In the genomic region with DNA sequence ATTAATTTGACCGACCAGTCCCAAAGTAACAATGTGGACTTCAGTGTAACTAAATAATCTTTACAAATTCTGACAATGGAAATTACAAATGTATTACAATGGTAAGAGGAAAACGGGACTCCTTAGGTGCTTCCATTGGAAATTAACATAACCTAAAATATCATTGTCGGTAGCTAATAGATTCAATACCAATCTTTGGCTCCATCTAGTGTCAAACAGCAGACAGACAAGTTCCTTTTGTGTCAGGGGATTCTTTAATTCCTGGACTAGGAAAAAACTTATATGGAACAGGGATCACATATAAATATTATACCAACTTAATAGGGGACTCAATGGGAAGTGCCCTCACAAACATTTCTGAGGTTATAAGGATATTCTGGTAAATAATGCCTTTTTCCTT, we compare ENCODE assay signal across 14 mouse cellular contexts. TPM values are rescaled to one million over a fixed set of nuclear protein-coding genes. Genes with fewer than 3 reads are reported as not detected.
DNase-seq lines count a peak whose midpoint lies in the region; ATAC-seq and TF ChIP-seq lines count a peak whose summit lies in the region.
"Had no signal": no experiment of that assay in that cellular context is flagged by ENCODE, and none has a peak within 500 bp of the region (broad histone marks: within the 10 kb centered on the region; RNA-seq: fewer than 3 reads in every experiment).

No protein-coding gene starts in this region.

- no peaks in the 10 kb centered on the region for H3K27me3 ChIP-seq in kidney, postnatal 0 days (ENCODE audit: insufficient read depth, low read length)
- H3K27me3 ChIP-seq: embryonic facial prominence, embryonic 15.5 days had no signal

- WGBS in kidney, postnatal 0 days, result 44% methylated on average over 3 of the region's 3 CpGs

- no peak overlapping the region for H3K27ac ChIP-seq in kidney, postnatal 0 days
- H3K27ac ChIP-seq: embryonic facial prominence, embryonic 15.5 days had no signal

- no peak overlapping the region for H3K4me3 ChIP-seq in kidney, postnatal 0 days (replicated peaks; ENCODE audit: low read depth, low read length)
- H3K4me3 ChIP-seq: embryonic facial prominence, embryonic 15.5 days; megakaryocyte, embryonic 14.5 days had no signal

- no peaks in the 10 kb centered on the region for H3K4me1 ChIP-seq in kidney, postnatal 0 days (replicated peaks; ENCODE audit: insufficient read depth, low read length)
- H3K4me1 ChIP-seq: embryonic facial prominence, embryonic 15.5 days had no signal

- TF ChIP-seq CTCF in kidney, postnatal 0 days (IDR thresholded peaks at IDR 0.05; ENCODE audit: low read depth), result peak; percentile 66

- no peaks in the 10 kb centered on the region for H3K9me3 ChIP-seq in kidney, postnatal 0 days (replicated peaks; ENCODE audit: low read length)
- H3K9me3 ChIP-seq: embryonic facial prominence, embryonic 15.5 days had no signal

- no peak overlapping the region for H3K9ac ChIP-seq in kidney, postnatal 0 days (ENCODE audit: low read depth, low read length)
- H3K9ac ChIP-seq: embryonic facial prominence, embryonic 15.5 days had no signal

- H3K4me2 ChIP-seq in kidney, postnatal 0 days (ENCODE audit: low read length), result no peak overlapping the region
- H3K4me2 ChIP-seq: embryonic facial prominence, embryonic 15.5 days had no signal

- H3K36me3 ChIP-seq in kidney, postnatal 0 days (ENCODE audit: insufficient read depth, low read length), result no peaks in the 10 kb centered on the region
- H3K36me3 ChIP-seq: embryonic facial prominence, embryonic 15.5 days had no signal

- ATAC-seq in kidney, postnatal 0 days (replicated peaks; ENCODE audit: low FRiP score, low read depth), result no peak

- DNase-seq in embryo, embryonic 10 days (ENCODE audit: low spot score), result peak; percentile 36
- DNase-seq in embryo, embryonic 10.5 days (ENCODE audit: low spot score), result no peak
- peak; percentile 54 for DNase-seq in kidney, postnatal 0 days (ENCODE audit: low spot score)
- no peak for DNase-seq in kidney, adult 11 months
- DNase-seq in 3T3-L1 (ENCODE audit: low read depth, low spot score), result peak; percentile 27
- peak; percentile 22 for DNase-seq in adipocyte (ENCODE audit: low spot score)
- no peak for DNase-seq in ovary, postnatal 10 days (ENCODE audit: low spot score)
- no peak for DNase-seq in urinary bladder, adult 18-20 months (ENCODE audit: low spot score in 2 of 2)
- DNase-seq: kidney, postnatal 10 days; layer of hippocampus, postnatal 36 days; thymus, adult 2 months had no signal

RNA-seq across cellular contexts. Expression of a gene that starts 26.0 kb away (rescaled TPM):
- polyA plus RNA-seq in kidney, postnatal 0 days (2015; fragmentation: Nextera tagmentation; extraction: Ambion mirVana), result 42.3 and 44.6 TPM in 2 replicates

RNA-seq across cellular contexts. Expression of a gene that starts 26.7 kb away (rescaled TPM):
- 0.08 and 0.17 TPM in 2 replicates for polyA plus RNA-seq in kidney, postnatal 0 days (2015; fragmentation: Nextera tagmentation; extraction: Ambion mirVana)
- polyA plus RNA-seq: frontal cortex, adult 2 months had no signal

RNA-seq across cellular contexts. Expression of a gene that starts 43.1 kb away (rescaled TPM):
- polyA plus RNA-seq in kidney, postnatal 0 days (2015; fragmentation: Nextera tagmentation; extraction: Ambion mirVana), result 0.03 and 0.05 TPM in 2 replicates

Comparison
In these comparisons a context has a peak if more than half of its experiments do, and no peak if none do; other contexts are left out.
1. DNase-seq: peak in embryo, embryonic 10 days (single experiment), kidney, postnatal 0 days (single experiment), 3T3-L1 (single experiment) and adipocyte (single experiment); none in embryo, embryonic 10.5 days (single experiment), kidney, adult 11 months (single experiment), ovary, postnatal 10 days (single experiment) and urinary bladder, adult 18-20 months (0 of 2).